Mouse (Mus musculus): ENCODE results near the gene Gm4981. TPM values are rescaled to one million over a fixed set of nuclear protein-coding genes. Genes with fewer than 3 reads are reported as not detected.
"Not testable (repeated sequence)": the region's sequence is repeated elsewhere in the genome, so short reads cannot be mapped to it uniquely, and the experiment has no call there.

Gene Gm4981
- polyA plus RNA-seq, 1 experiment from 2014 or later = not detected

DNA sequence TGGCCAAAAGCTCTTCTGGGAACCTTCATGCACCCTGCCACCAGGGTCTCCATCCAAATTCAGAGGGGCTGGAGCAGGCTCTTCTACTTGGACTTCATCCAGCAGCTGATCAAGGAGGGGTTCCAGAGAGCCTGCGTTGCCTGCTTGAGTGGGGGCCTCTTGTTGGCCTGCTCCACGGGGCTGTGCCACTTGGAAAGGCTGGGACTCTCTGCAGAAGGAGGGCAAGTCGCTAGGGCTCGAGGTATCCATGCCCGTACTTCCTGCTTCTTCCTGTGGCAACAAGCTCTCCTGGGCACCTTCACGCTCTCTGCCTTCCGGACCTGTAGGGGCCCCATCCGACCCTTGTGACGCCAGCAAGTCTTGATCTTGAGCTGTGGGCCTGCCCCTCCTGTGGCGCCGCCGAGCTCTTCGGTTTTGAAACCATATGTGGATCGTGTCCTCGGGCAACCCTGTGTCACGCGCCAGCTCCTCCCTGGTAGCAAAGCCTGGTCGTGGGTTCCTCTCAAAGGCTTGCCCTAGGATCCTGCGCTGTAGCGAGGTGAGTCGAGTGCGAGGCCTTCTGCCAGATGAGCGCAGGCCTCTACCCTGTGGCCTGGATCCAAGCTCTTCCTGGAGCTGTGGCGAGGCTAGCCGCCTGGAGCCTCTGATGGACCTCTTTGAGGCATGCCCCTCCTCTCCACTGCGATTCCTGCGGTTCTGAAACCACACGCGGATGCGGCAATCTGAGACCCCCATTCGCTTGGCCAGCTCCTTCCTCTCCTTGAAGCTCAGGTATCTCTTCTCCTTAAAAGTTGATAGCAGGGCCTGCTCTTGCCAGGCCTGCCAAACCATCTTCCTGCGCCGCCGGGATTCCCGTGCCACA lies 4.5 kb downstream of the Gm4981 start:
- peak; percentile 77 for ATAC-seq (ENCODE audit: low FRiP score, low read depth)
- peaks cover 24% of the 10 kb centered on the region for H3K9me3 ChIP-seq
- H3K36me3 ChIP-seq; H3K4me3 ChIP-seq; H3K4me2 ChIP-seq (replicated peaks); H3K9ac ChIP-seq; H3K27me3 ChIP-seq (replicated peaks); H3K27ac ChIP-seq; H3K4me1 ChIP-seq: not testable (repeated sequence)
- WGBS = 88% methylated on average over 35 of the region's 35 CpGs

DNA sequence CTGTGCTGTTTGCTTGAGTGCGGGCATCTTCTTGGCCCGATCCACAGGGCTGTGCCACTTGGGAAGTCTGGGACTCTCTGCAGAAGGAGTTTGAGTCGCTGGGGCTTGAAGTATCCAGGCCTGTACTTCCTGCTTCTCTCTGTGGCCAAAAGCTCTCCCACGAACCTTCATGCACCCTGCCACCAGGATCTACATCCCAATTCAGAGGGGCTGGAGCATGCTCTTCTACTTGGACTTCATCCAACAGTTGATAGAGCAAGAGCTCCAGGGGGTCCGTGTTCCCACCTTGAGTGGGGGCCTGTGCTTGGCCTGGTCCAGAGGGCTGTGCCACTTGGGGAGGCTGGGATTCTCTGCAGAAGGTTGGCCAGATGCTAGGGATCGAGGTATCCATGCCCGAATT lies 5.4 kb downstream of the Gm4981 start:
- peaks cover 19% of the 10 kb centered on the region for H3K9me3 ChIP-seq
- H3K27ac ChIP-seq; H3K36me3 ChIP-seq; H3K4me2 ChIP-seq (replicated peaks); H3K27me3 ChIP-seq (replicated peaks); H3K4me3 ChIP-seq; H3K9ac ChIP-seq; H3K4me1 ChIP-seq: not testable (repeated sequence)
- ATAC-seq (ENCODE audit: low FRiP score, low read depth) = peak; percentile 27
- 83% methylated on average over 5 of the region's 7 CpGs for WGBS

GRCm38 (mm10) chr10:58230021-58230420 lies 6.5 kb downstream of the Gm4981 start:
- 51% methylated on average over 3 of the region's 3 CpGs for WGBS

DNA sequence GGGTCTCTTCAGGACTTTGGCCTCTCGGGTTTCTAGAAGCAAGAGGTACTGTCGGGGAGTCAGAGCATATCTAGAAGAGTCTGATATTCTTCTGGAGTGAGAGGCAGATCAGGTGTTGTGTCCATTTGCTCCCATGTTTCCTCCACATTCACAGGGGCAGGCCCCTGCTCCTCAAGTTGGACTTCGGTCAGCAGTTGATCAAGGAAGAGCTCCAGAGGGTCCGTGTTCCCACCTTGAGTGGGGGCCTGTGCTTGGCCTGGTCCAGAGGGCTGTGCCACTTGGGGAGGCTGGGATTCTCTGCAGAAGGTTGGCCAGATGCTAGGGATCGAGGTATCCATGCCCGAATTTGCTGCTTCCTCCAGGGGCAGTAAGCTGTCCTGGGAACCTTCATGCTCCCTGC lies 8.7 kb downstream of the Gm4981 start:
- H3K4me1 ChIP-seq; H3K4me3 ChIP-seq; ATAC-seq (ENCODE audit: low FRiP score, low read depth); H3K27me3 ChIP-seq (replicated peaks); H3K4me2 ChIP-seq (replicated peaks); H3K9ac ChIP-seq; H3K27ac ChIP-seq; H3K36me3 ChIP-seq: not testable (repeated sequence)
- H3K9me3 ChIP-seq = peaks cover 16% of the 10 kb centered on the region
- 86% methylated on average over 2 of the region's 6 CpGs for WGBS

More at GRCm38 (mm10) chr10:58230021-58230420, 6.5 kb downstream of the Gm4981 start:
- H3K27me3 ChIP-seq (replicated peaks); ATAC-seq (ENCODE audit: low FRiP score, low read depth); H3K9ac ChIP-seq; H3K4me2 ChIP-seq (replicated peaks); H3K27ac ChIP-seq; H3K36me3 ChIP-seq; H3K4me1 ChIP-seq; H3K4me3 ChIP-seq: not testable (repeated sequence)
- peaks cover 19% of the 10 kb centered on the region for H3K9me3 ChIP-seq

DNA sequence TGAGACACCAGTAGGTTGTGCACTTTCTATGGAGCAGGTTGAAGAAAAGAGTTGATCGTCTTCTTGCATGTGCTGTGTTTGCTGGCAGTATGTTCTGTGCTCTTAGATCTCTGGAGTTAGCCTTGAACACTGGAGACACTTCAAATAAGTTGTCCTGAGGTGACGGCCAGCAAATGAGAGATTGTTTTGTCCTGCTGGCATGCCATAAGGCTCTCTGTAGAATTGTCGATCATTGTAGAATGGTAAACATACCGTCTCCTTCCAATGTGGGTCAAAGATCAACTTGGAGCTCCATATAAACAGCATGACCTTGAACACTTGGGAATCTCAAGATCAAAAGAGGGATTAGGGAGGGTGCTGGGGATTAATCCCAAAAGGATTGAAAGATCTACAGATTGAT lies 10.1 kb downstream of the Gm4981 start:
- not testable (repeated sequence) for H3K9me3 ChIP-seq; H3K4me2 ChIP-seq (replicated peaks); H3K27ac ChIP-seq; H3K4me3 ChIP-seq; ATAC-seq (ENCODE audit: low FRiP score, low read depth); H3K36me3 ChIP-seq; H3K4me1 ChIP-seq; H3K9ac ChIP-seq; H3K27me3 ChIP-seq (replicated peaks)
- WGBS = 81% methylated on average over 4 of the region's 4 CpGs

- WGBS = 87% methylated on average over 18 of the region's 18 CpGs
- H3K4me1 ChIP-seq; H3K27me3 ChIP-seq (replicated peaks); H3K36me3 ChIP-seq; H3K27ac ChIP-seq; H3K9ac ChIP-seq; H3K4me2 ChIP-seq (replicated peaks); H3K9me3 ChIP-seq; H3K4me3 ChIP-seq; ATAC-seq (ENCODE audit: low FRiP score, low read depth): not testable (repeated sequence)
Observed at GRCm38 (mm10) chr10:58224827-58225785, 11.4 kb downstream of the Gm4981 start, which contains the start of gene AW822073. TSS of gene AW822073 (minus strand) at chr10:58224930.

DNA sequence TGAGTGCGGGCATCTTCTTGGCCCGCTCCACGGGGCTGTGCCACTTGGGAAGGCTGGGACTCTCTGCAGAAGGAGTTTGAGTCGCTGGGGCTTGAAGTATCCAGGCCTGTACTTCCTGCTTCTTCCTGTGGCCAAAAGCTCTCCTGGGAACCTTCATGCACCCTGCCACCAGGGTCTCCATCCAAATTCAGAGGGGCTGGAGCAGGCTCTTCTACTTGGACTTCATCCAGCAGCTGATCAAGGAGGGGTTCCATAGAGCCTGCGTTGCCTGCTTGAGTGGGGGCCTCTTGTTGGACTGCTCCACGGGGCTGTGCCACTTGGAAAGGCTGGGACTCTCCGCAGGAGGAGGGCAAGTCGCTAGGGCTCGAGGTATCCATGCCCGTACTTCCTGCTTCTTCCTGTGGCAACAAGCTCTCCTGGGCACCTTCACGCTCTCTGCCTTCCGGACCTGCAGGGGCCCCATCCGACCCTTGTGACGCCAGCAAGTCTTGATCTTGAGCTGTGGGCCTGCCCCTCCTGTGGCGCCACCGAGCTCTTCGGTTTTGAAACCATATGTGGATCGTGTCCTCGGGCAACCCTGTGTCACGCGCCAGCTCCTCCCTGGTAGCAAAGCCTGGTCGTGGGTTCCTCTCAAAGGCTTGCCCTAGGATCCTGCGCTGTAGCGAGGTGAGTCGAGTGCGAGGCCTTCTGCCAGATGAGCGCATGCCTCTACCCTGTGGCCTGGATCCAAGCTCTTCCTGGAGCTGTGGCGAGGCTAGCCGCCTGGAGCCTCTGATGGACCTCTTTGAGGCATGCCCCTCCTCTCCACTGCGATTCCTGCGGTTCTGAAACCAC lies 12.3 kb downstream of the Gm4981 start:
- not testable (repeated sequence) for H3K4me1 ChIP-seq; H3K4me3 ChIP-seq; H3K27ac ChIP-seq; H3K36me3 ChIP-seq; ATAC-seq (ENCODE audit: low FRiP score, low read depth); H3K9ac ChIP-seq; H3K9me3 ChIP-seq; H3K4me2 ChIP-seq (replicated peaks); H3K27me3 ChIP-seq (replicated peaks)
- 85% methylated on average over 31 of the region's 31 CpGs for WGBS

- H3K27ac ChIP-seq; H3K4me1 ChIP-seq; H3K9ac ChIP-seq; H3K4me2 ChIP-seq (replicated peaks); H3K4me3 ChIP-seq; ATAC-seq (ENCODE audit: low FRiP score, low read depth); H3K27me3 ChIP-seq (replicated peaks); H3K9me3 ChIP-seq; H3K36me3 ChIP-seq: not testable (repeated sequence)
- WGBS = 93% methylated on average over 4 of the region's 6 CpGs
Observed at GRCm38 (mm10) chr10:58223161-58223560, 13.3 kb downstream of the Gm4981 start.

DNA sequence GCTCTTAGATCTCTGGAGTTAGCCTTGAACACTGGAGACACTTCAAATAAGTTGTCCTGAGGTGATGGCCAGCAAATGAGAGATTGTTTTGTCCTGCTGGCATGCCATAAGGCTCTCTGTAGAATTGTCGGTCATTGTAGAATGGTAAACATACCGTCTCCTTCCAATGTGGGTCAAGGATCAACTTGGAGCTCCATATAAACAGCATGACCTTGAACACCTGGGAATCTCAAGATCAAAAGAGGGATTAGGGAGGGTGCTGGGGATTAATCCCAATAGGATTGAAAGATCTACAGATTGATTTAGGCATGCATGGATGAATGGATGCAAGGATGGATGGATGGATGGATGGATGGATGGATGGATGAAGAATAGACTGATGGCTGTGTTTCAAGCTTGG lies 14.9 kb downstream of the Gm4981 start:
- H3K9me3 ChIP-seq; H3K9ac ChIP-seq; H3K27me3 ChIP-seq (replicated peaks); H3K36me3 ChIP-seq; H3K4me3 ChIP-seq; ATAC-seq (ENCODE audit: low FRiP score, low read depth); H3K4me1 ChIP-seq; H3K4me2 ChIP-seq (replicated peaks); H3K27ac ChIP-seq: not testable (repeated sequence)
- 93% methylated on average over 2 of the region's 2 CpGs for WGBS

- Histone ChIP-seq H3K4me1 (no peaks in the 10 kb centered on the region), H3K27ac (no peak overlapping the region), H3K36me3 (no peaks in the 10 kb centered on the region), H3K4me3 (no peak overlapping the region), H3K9me3 (peaks cover 2% of the 10 kb centered on the region; the same call in 1 of the 2 replicates), H3K27me3 (replicated peaks) (no peaks in the 10 kb centered on the region), H3K4me2 (replicated peaks) (no peak overlapping the region), H3K9ac (no peak overlapping the region)
- no peak for ATAC-seq (ENCODE audit: low FRiP score, low read depth)
- 83% methylated on average over 6 of the region's 6 CpGs for WGBS
Observed at GRCm38 (mm10) chr10:58220726-58221125, 15.8 kb downstream of the Gm4981 start.

- H3K27me3 ChIP-seq (replicated peaks) = no peaks in the 10 kb centered on the region
Observed at GRCm38 (mm10) chr10:58217366-58217765, 19.1 kb downstream of the Gm4981 start.

More at GRCm38 (mm10) chr10:58217366-58217765, 19.1 kb downstream of the Gm4981 start:
- Histone ChIP-seq H3K4me2 (replicated peaks) (no peak overlapping the region), H3K9ac (no peak overlapping the region), H3K4me1 (no peaks in the 10 kb centered on the region), H3K27ac (no peak overlapping the region), H3K9me3 (peaks cover 2% of the 10 kb centered on the region; the same call in 1 of the 2 replicates), H3K36me3 (no peaks in the 10 kb centered on the region), H3K4me3 (no peak overlapping the region)
- 86% methylated on average over 3 of the region's 3 CpGs for WGBS
- no peak for ATAC-seq (ENCODE audit: low FRiP score, low read depth)
